Mouse (Mus musculus) heart, embryonic 14.5 days (tissue): ENCODE data around the gene Syn2. TPM values are rescaled to one million over a fixed set of nuclear protein-coding genes. Genes with fewer than 3 reads are reported as not detected.

Experiments used
- ATAC-seq: fragments of 200-750 bp; cut with Nextera tagmentation; 2 replicates; pipeline ENCODE4 v1.8.0; 2017; ENCODE audit warnings: low read depth, moderate TSS enrichment; ENCODE audit not compliant: insufficient number of reproducible peaks, insufficient read depth, low FRiP score
- H3K27ac ChIP-seq, 2 experiments: fragments of 200-500 bp in 1 of 2; fragments of 300-500 bp in 1 of 2; sonication (generic) in 1 of 2; replicated peaks in 1 of 2; 2 replicates each; pipeline ENCODE4 v1.5.1; 2012 to 2014; ENCODE audit warnings: low read depth in 2 of 2, low read length in 2 of 2, control low read depth in 1 of 2, mild to moderate bottlenecking in 1 of 2, mixed read lengths in 1 of 2; ENCODE audit not compliant: control insufficient read depth in 1 of 2, insufficient read depth in 1 of 2
- H3K27me3 ChIP-seq: fragments of 300-500 bp; sonication (generic); 2 replicates; pipeline ENCODE4 v1.6.1; 2014; ENCODE audit warnings: mild to moderate bottlenecking, low read length, control low read depth; ENCODE audit not compliant: control insufficient read depth, insufficient read depth
- H3K36me3 ChIP-seq: fragments of 300-500 bp; sonication (generic); 2 replicates; pipeline ENCODE4 v1.6.1; 2014; ENCODE audit warnings: mild to moderate bottlenecking, control low read depth, low read length, mixed read lengths; ENCODE audit not compliant: control insufficient read depth, insufficient read depth
- H3K4me1 ChIP-seq, 2 experiments: fragments of 200-500 bp in 1 of 2; fragments of 300-500 bp in 1 of 2; sonication (generic) in 1 of 2; 2 replicates each; pipeline ENCODE4 v1.6.1; 2012 to 2014; ENCODE audit warnings: low read length in 2 of 2, control low read depth in 1 of 2, mixed read lengths in 1 of 2; ENCODE audit not compliant: control insufficient read depth in 2 of 2, insufficient read depth in 2 of 2
- H3K4me2 ChIP-seq: fragments of 300-500 bp; sonication (generic); 2 replicates; pipeline ENCODE4 v1.6.1; 2014; ENCODE audit warnings: mild to moderate bottlenecking, low read length
- H3K4me3 ChIP-seq, 2 experiments: fragments of 200-500 bp in 1 of 2; fragments of 300-500 bp in 1 of 2; sonication (generic) in 1 of 2; 2 replicates each; pipeline ENCODE4 v1.5.1; 2012 to 2014; ENCODE audit warnings: low read length in 2 of 2, mild to moderate bottlenecking in 2 of 2, control low read depth in 1 of 2, low read depth in 1 of 2, moderate library complexity in 1 of 2; ENCODE audit not compliant: control insufficient read depth in 1 of 2, insufficient read depth in 1 of 2
- H3K9ac ChIP-seq: fragments of 300-500 bp; sonication (generic); 2 replicates; pipeline ENCODE4 v1.6.1; 2014; ENCODE audit warnings: mild to moderate bottlenecking, low read length
- H3K9me3 ChIP-seq: fragments of 300-500 bp; sonication (generic); 2 replicates; pipeline ENCODE4 v1.6.1; 2016; ENCODE audit warnings: low read length, control low read depth; ENCODE audit not compliant: control insufficient read depth
- WGBS: fragments of 180-500 bp; shearing (Covaris S2); extraction: QIAGEN DNeasy Blood & Tissue Kit; methylation state at CpG from one replicate; pipeline ENCODE4 v1.1.7; 2014; 5-methylcytosine and 5-hydroxymethylcytosine counted together
- polyA plus RNA-seq: library from polyadenylated mRNA; unstranded; fragments of >200 nt; fragmentation: Nextera tagmentation; extraction: Ambion mirVana; gene quantifications from 2 replicates; pipeline ENCODE4 v1.2.1, GENCODE M21; 2014

Syn2 gene
- polyA plus RNA-seq, 1 experiment from 2014 or later, result 2.1 TPM

DNA sequence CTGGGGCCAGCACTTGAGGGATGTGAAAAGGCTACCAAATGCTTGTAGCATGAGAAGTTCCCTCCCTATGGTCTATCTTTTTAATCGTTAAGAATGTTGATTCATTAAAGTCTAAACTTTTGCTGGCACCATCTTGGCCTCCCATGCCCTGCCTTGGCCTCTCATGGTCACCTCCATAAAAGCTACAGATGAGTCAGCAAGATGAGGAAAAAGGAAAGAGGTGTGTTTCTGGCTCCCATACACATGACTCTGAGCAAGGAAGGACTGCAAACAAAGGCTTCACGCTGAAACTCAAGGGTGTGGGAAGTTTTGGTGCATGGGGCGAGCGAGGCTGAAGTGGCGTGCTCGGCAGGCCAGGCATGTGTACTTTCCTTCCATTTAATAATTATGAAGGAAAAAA lies 184.1 kb downstream of the Syn2 start:
- H3K4me1 ChIP-seq, result no peaks in the 10 kb centered on the region
- no peaks in the 10 kb centered on the region for H3K36me3 ChIP-seq
- no peak overlapping the region for H3K4me3 ChIP-seq
- H3K27ac ChIP-seq, result no peak overlapping the region
- H3K9me3 ChIP-seq, result no peaks in the 10 kb centered on the region
- H3K4me2 ChIP-seq, result no peak overlapping the region
- no peak overlapping the region for H3K9ac ChIP-seq
- WGBS, result 80% methylated on average over 6 of the region's 6 CpGs
- no peak for ATAC-seq
- H3K27me3 ChIP-seq, result no peaks in the 10 kb centered on the region; the same call in 1 of the 2 replicates

DNA sequence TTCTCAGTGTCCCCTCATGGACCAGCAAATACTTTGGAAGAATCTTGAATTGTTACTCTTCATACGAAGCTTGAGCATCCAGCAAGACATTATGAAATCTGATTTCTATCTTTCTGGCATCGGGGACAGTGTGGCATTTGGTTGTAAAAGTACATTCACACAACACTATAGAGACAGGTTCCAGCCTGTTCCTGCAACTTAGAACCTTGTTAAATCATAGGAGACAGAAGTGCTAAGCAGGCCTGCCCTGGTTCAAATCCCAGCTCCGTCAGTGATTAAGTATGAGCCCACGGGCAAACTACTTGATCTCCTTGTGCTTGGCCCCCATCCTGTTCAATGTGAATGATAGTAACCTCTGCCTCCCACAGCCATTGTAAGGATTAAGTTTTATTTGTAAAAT lies 185.0 kb downstream of the Syn2 start:
- 87% methylated on average over 4 of the region's 4 CpGs for WGBS
- no peak for ATAC-seq

GRCm38 (mm10) chr6:115320927-115321714 lies 186.4 kb downstream of the Syn2 start:
- H3K4me1 ChIP-seq, result no peaks in the 10 kb centered on the region
- H3K27ac ChIP-seq, result no peak overlapping the region
- H3K36me3 ChIP-seq, result no peaks in the 10 kb centered on the region
- no peak for ATAC-seq
- H3K4me3 ChIP-seq, result no peak overlapping the region
- no peak overlapping the region for H3K9ac ChIP-seq
- no peak overlapping the region for H3K4me2 ChIP-seq
- H3K27me3 ChIP-seq, result no peaks in the 10 kb centered on the region
- no peaks in the 10 kb centered on the region for H3K9me3 ChIP-seq
- WGBS, result 77% methylated on average over 8 of the region's 8 CpGs

More for the DNA sequence above, 185.0 kb downstream of the Syn2 start:
- Histone ChIP-seq H3K9ac (no peak overlapping the region), H3K4me1 (no peaks in the 10 kb centered on the region), H3K4me2 (no peak overlapping the region), H3K27me3 (no peaks in the 10 kb centered on the region; the same call in 1 of the 2 replicates), H3K27ac (no peak overlapping the region), H3K4me3 (no peak overlapping the region), H3K9me3 (no peaks in the 10 kb centered on the region), H3K36me3 (no peaks in the 10 kb centered on the region)

GRCm38 (mm10) chr6:115321883-115322351 lies 187.2 kb downstream of the Syn2 start:
- no peak overlapping the region for H3K4me2 ChIP-seq
- ATAC-seq, result no peak
- 71% methylated on average over 6 of the region's 6 CpGs for WGBS
- no peak overlapping the region for H3K27ac ChIP-seq
- H3K9me3 ChIP-seq, result no peaks in the 10 kb centered on the region
- H3K27me3 ChIP-seq, result no peaks in the 10 kb centered on the region
- no peak overlapping the region for H3K9ac ChIP-seq
- no peak overlapping the region for H3K4me3 ChIP-seq
- no peaks in the 10 kb centered on the region for H3K36me3 ChIP-seq
- no peaks in the 10 kb centered on the region for H3K4me1 ChIP-seq

DNA sequence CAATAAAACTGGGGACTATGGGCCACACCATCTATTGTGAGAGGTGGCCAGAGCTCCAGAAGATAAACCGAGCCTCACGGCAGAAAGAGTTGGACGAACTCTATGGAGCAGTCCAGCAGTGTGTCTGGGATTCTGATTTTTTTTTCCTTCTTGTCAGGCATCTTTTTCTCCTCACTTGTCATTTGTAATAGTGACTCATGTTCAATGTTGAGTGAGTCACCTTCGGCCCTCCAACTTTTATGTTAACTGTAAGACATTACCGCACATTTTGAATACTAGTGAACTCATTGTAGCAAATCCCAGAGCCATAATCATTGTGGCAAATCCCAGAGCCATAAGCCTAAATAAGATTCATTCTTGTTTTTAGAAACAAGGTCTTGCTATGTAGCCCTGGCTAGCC lies 188.3 kb downstream of the Syn2 start:
- Histone ChIP-seq H3K4me1 (no peaks in the 10 kb centered on the region), H3K27ac (no peak overlapping the region), H3K36me3 (no peaks in the 10 kb centered on the region), H3K9ac (no peak overlapping the region), H3K9me3 (0 out of 2 replicates have a peak, but pooled peaks cover 2% of the 10 kb centered on the region), H3K4me3 (no peak overlapping the region), H3K4me2 (no peak overlapping the region), H3K27me3 (no peaks in the 10 kb centered on the region)
- ATAC-seq, result no peak
- 85% methylated on average over 5 of the region's 5 CpGs for WGBS

DNA sequence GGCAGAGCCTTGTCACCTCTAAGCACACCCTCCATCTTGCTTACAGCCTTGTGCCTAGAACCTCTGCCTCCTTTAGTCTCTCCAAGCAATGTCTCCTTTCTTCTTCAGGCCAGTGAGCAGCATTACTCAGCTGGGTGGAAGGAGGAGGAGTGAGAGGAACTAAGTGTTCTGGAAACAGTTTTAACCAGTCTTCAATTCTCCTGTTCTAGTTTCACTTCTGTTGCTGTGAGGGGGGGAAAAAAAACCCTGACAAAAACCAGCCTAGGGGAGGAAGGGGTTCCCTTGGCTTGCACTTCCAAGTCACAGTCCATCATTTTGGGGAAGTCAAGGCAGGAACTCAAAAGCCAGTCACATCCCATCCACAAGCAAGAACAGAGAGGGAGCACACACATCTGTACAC lies 196.3 kb downstream of the Syn2 start:
- H3K27ac ChIP-seq, result no peak overlapping the region
- H3K36me3 ChIP-seq, result no peaks in the 10 kb centered on the region
- no peaks in the 10 kb centered on the region for H3K4me1 ChIP-seq
- H3K9ac ChIP-seq, result no peak overlapping the region
- 0 out of 2 replicates have a peak, but pooled peaks cover 2% of the 10 kb centered on the region for H3K9me3 ChIP-seq
- no peak overlapping the region for H3K4me3 ChIP-seq
- peaks cover 7% of the 10 kb centered on the region; the same call in 1 of the 2 replicates for H3K27me3 ChIP-seq
- H3K4me2 ChIP-seq, result no peak overlapping the region
- ATAC-seq, result no peak
